Mouse (Mus musculus) brain, embryonic 14.5 days (tissue): ENCODE data around the gene Ncs1. TPM values are rescaled to one million over a fixed set of nuclear protein-coding genes. Genes with fewer than 3 reads are reported as not detected.

Experiments used
- DNase-seq: peaks from one replicate; pipeline ENCODE4 v3.0.0-alpha.2; 2011; ENCODE audit warnings: low read depth
- CTCF ChIP-seq: fragments of 200-500 bp; IDR thresholded peaks from 2 replicates; pipeline ENCODE4 v1.5.1; 2012; ENCODE audit warnings: inconsistent platforms, mild to moderate bottlenecking, moderate library complexity, borderline replicate concordance; ENCODE audit not compliant: insufficient read depth, insufficient read length; ENCODE audit errors: extremely low read depth
- POLR2A ChIP-seq: fragments of 200-500 bp; IDR thresholded peaks from 2 replicates; pipeline ENCODE4 v1.6.1; 2012; ENCODE audit warnings: mild to moderate bottlenecking, inconsistent platforms, borderline replicate concordance; ENCODE audit not compliant: poor library complexity, insufficient read depth, insufficient read length, severe bottlenecking; ENCODE audit errors: extremely low read depth
- polyA plus RNA-seq: library from polyadenylated mRNA; depleted of rRNA; stranded (reverse); fragments of >200 nt; gene quantifications from 2 replicates; pipeline ENCODE4 v1.2.3, GENCODE M21; 2012; rRNA removed

Gene Ncs1
- 56.1 and 93.6 TPM in 2 replicates for polyA plus RNA-seq

DNA sequence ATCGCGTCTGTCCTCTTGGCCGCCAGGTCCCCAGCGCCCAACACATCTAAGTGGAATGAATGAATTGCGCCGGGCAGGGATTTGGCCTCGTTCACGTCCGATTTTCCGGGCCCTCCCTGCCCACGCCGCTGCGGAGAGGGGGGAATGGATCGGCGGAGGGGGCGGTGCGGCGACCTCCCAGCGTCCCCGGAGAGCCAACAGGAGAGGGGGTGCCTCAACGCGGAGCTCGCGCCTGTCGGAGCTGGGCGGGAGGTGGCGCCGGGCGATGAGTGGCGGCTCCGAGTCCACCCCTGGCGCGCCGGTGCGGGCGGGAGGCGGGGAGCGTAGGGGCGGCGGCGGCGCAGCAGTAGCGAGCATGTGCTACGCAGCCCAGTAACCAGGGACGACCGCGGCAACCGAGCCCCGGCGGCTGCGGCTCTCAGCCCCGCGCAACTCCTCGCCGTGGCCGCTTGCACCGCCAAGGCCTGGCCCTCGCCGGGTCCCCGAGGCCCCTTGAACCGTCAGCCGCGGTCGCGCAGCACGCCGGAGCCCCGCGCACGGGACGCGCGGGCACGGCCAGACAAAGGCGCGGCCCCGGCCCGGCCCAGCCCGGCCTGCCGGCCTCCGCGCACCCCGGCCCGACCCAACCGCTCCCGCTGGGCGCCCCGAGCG, at the start of gene Ncs1:
Ncs1 (plus strand) TSS at position 333 of the 651 bp plus-strand sequence.
- DNase-seq, result peak; percentile 92
- TF ChIP-seq POLR2A (peak; percentile 76), CTCF (no peak)

DNA sequence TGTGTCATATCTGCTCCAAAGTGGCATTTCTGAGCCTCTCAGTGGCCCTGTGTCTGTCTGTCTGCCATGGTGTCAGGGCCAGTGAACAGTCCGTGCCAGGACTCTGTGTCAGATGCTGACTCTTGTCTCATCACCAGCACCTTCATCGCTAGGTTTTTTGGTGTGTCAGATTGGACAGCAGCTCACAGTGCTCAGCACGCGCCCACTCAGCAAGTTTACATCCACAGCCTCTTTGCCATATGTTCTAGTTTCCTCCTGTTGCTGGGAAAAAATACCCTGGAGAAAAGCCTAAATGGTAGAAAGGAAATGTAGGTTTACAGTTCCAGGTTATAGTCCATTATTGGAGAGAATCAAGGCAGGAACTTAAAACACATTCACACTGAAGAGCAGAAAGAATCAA, 47.0 kb upstream of the Ncs1 start:
- DNase-seq, result no peak

DNA sequence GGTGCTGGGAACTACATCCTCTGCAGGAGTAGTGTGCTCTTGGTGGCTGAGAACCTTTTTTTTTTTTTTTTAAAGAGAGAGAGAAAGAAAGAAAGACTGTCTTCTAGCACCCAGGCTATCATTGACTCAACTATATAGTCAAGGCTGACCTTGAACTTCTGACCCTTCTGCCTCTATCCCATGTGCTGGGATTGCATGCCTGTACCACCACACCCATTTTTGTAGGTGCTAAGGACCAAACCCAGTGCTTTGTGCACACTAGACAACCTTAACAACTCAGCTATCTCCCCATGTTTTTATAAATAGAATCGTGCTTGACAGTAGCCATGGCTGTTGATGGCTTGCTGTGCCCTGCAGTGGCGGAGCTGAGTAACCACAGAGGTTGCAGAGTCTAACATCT, 45.6 kb upstream of the Ncs1 start:
- DNase-seq, result no peak
- TF ChIP-seq POLR2A (no peak), CTCF (no peak)

More for the DNA sequence above, 47.0 kb upstream of the Ncs1 start:
- no peak for TF ChIP-seq POLR2A
- TF ChIP-seq CTCF, result no peak

DNA sequence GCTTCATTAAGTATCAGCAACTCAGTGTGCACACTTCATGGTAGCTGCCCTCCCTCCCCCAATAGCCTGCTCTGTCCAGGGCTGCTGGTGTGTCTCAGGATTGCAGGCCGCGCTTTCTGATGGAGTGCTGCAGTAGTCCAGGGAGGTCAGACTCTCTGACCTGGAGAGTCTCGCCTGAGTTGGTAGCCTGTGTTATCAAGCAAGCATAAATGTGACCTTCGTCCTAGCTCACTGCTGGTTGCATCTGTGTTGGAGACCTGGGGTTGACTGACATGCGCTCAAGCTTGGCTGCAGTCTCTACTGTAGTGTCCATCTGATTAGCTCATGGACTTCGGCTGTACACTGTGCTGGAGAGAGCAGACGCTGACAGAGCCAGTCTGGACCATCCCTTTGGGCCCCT, 43.8 kb upstream of the Ncs1 start:
- no peak for DNase-seq
- TF ChIP-seq CTCF (no peak), POLR2A (no peak)

DNA sequence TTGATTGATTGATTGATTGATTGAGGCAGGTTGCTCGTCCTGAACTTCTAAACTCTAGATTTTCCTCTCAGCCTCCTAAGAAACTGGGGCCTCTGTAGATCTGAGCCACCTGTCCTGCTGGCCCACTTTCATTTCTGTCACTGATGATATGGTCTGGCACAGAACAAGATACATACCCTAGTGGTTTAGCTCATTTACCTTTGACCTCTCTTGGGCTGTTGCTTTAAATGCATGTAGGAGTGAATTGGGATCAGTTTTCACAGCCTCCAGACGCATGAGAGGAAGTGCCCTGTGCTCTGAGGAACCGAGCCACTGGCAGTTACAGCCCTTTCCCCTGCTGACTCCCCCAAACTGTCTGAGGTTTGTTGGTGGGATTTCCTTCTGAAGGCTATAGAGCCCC, 43.3 kb upstream of the Ncs1 start:
- TF ChIP-seq CTCF (no peak), POLR2A (no peak)
- DNase-seq, result no peak

DNA sequence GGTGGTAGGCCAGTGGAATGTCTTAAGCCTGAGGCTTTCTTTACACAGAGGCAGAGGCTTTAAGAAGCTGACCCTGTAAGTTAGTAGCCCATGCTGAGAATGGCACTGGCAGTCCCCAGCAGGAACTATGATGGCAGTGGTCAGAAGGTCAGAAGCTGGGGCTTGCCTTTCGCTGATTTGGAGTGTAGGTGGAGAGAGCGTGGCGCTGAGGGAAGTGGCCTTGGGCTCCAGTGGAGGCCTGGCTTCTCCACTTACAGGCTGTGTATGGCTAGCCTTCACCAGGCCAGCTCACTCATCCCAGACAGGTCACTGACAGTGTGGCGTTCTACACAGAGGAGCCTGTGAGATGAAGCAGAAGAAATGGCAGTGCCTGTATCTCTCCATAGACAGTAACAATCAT, 42.7 kb upstream of the Ncs1 start:
- no peak for TF ChIP-seq CTCF
- no peak for TF ChIP-seq POLR2A
- no peak for DNase-seq

DNA sequence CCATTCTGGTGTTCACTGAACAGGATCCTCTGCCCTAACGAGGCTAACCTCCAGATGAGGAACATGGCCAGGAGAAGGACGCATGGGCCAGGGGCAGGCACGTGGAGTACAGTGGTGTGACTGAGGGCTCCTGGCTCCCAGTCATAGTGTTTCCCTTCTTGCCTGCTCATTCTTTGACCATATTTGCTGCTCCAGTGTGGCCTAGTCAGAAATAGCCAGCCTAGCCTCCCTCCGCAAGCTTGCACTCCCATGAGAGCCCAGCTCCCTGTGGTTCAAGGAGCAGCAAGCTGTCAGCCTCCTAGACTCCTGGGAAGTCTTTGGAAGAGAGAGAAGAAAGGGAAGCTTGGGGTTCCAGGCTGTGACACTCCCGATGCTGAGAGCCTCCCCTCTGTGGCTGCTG, 40.9 kb upstream of the Ncs1 start:
- TF ChIP-seq POLR2A (no peak), CTCF (no peak)

DNA sequence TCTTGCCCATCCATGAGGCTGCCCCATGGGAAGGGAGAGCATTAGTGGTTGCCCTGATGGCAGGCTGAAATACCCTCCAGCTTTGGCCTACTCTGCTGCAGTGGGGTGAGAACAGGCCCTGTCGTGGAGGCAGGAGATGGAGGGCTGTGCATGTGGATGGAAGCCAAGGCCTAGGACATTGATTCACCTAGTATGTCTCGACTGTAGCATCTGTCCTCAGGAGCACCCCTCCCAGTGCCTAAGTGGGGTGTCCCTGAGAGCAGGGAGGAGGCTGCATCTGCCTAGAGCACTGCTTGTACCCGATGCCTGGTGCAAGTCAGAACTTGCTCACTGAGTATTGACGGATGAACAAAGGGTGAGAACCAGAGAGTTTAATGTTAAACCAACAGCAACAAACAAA, 39.4 kb upstream of the Ncs1 start:
- no peak for DNase-seq
- TF ChIP-seq POLR2A (no peak), CTCF (no peak)

More for the DNA sequence above, 40.9 kb upstream of the Ncs1 start:
- DNase-seq, result no peak

DNA sequence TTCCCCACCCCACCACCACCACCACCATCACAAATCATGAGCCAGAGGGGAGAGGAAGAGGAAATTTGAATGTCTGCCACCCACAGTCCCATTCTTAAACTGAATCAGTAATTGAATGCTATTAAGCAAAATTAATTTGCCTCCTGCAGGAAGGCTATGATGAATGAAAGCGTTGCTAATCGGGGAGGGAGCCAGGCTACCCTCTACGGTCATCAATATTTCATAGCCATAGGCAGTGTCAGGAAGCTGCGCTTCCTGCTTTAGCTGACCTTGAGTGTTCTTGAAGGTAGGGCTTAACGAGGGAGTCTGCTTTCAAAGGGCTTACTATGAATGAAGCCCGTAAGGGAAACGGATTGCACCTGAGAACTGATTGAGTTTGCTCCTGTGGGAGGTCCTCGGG, 38.7 kb upstream of the Ncs1 start:
- TF ChIP-seq POLR2A, result no peak
- TF ChIP-seq CTCF, result no peak

DNA sequence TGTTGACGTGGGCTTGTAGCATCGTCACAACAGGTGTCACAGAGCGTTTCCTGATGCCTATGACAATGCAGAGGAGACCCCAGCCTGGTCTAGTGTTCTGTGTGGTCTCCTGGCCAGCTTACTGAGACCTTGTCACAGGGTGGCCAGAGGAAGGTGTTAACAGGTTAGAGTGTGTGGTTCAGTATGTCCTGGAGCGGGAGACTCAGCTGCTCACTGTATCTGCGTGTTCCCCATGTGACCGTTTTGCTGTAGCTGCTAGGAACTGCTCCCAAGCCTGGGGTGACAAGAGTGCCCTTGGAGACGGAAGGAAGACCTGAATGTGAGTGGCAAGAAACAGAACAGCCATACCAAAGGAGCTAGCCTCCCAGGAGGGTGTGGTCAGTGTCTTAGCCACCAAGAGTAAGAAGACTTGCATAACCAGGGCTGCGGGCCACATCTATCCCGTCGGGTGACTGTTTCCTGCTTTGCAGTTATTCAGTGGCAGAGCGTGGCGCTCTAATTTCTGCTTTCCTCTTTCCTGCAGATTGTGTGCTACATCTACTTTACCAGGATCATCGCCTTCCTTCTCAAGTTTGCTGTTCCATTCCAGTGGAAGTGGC, 37.0 kb upstream of the Ncs1 start:
- DNase-seq, result no peak
- TF ChIP-seq CTCF (no peak), POLR2A (no peak)

More for the DNA sequence above, 38.7 kb upstream of the Ncs1 start:
- peak; percentile 64 for DNase-seq

DNA sequence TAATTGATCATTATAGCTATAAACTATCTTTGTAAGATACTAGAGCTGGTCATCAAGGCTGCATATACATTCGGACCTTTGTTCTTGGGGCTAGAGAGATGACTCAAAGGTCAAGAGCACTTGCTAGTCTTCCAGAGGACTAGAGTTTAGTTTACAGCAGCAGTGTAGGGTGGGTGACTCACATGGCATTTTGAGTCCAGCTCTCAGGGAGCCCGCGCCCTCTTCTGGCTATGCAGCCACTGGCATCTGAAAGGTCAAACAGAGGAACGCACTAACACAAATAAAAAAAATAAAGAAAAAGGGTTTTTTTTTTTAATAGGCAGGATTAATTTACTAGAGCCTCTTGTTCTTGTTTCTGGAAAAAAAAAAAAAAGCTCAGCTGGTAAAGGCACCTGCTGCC, 36.1 kb upstream of the Ncs1 start:
- no peak for TF ChIP-seq POLR2A
- TF ChIP-seq CTCF, result no peak

DNA sequence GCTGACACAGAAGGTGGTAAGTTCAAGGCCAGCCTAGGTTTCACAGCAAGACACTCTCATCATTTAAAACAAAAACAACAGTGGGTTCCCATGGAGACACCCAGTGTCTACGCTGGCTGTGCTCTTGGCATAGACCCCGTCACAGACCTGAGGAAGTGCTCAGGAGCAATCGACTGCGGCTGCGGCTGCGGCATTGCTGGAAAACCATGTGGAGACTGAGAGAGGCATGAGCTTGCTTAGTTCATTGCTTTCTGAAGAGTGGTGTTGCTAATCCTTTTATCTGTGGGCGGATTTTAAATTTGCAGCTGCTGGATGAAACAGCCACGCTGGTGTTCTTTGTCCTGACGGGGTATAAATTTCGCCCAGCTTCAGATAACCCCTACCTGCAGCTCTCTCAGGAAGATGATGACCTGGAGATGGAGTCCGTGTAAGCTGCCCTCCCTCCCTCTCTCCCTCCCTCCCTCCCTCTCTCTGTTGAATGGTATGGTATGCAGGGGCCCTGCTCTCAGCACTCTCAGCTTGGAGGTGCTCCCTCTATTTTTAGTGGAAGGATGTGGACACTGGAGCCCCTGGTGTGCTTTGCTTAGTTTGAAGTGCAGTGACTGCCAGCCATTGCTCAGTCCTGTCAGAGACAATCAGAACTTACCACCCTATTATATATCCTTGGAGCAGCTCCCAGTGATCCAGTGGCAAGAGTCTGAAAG, 35.3 kb upstream of the Ncs1 start:
- TF ChIP-seq POLR2A (no peak), CTCF (no peak)
- DNase-seq, result peak; percentile 52

More for the DNA sequence above, 36.1 kb upstream of the Ncs1 start:
- DNase-seq, result no peak

DNA sequence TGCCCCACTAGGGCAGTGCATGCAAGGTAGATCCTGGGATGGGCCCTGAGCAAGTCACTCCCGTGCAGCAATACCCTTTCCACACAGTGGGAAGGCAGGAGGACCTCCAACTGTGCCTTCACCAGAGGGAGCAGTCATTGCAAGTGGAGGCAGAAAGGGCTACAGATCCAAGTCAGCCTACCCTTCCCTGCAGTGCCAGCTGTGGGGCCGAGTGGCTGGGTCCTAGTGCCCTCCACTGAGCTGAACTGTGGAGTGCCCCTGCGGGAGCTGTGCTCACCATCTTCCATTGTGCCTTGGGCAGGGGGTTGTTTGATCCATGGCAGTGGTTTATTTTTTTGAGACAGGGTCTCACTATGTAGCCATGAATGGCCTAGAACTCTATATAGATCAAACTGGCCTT, 34.4 kb upstream of the Ncs1 start:
- no peak for DNase-seq
- no peak for TF ChIP-seq POLR2A
